Mouse (Mus musculus) fat pad, adult 2 months (tissue): ENCODE measurements around the gene Rpl39.
"Not testable (repeated sequence)": the region's sequence is repeated elsewhere in the genome, so short reads cannot be mapped to it uniquely, and the experiment has no call there.

Experiments used
- DNase-seq: peaks from one replicate; pipeline ENCODE4 v3.0.0-alpha.2; 2011; ENCODE audit warnings: low read depth, low spot score; ENCODE audit errors: extremely low read depth

The Rpl39 gene

DNA sequence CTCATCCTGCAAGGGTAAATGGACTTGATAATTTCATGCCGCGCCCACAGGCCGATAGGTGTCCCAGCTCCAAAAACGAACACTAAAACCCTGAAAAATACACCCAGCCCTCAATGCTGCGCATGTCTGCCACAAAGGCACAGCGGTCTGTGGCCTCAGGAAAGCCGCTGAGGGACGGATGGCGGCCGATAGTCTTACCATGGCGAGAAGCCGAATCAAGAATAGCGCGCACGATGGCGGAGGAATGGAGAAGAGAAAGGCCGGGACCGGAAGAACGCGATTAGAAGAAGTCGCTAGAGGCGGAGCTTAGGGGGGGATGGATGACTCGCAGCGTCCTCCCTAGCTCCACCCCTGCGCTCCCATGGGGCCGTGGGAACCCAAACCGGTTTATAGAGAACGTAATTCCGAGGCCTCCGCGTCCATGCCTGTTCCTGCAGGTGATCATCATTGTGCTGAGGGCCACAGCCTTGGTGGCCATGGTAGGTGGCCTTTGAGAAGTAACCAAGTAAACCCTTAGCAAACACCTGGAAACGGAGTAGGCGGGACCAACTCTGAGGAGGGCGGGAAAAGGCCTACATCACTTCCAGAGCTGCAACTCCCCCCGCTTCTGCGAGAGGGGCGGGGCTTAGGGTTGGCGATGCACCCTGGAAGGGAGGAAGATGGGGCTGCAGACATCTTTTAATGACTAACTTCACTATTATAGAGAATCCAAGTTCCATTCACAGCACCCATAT, at the start of gene Rpl39:
TSS of gene Rpl39 (minus strand) at position 476 of the 734 bp plus-strand sequence.
- peak; percentile 18 for DNase-seq

DNA sequence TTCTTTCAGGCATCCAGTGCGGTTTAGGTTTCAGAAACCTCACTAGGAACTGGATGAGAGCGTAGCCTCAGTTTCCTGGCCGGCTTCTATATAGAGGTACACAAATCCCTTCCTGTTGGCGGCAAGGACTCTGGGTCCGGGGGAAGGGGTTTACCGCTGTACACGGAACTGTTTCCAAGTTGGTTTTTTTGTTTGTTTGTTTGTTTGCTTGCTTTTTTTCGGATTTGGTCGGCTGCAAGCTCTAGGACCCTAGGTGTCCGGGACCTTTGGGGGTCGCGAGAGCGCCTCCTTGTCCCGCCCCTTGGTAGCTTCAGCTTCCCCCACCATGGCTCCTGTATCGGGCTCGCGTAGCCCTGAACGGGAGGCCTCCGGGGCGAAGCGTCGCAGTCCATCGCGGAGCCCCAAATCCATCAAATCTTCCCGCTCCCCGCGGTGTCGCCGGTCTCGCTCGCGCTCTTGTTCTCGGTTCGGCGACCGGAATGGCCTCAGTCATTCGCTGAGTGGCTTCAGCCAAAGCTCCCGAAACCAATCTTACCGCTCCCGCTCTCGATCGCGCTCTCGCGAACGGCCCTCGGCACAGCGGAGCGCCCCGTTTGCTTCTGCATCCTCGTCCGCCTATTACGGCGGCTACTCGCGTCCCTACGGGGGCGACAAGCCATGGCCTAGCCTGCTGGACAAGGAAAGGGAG, 41.6 kb upstream of the Rpl39 start, which contains the start of gene Nkap:
TSS of gene Nkap (plus strand) at position 125 of the 688 bp plus-strand sequence.
- peak; percentile 21 for DNase-seq

DNA sequence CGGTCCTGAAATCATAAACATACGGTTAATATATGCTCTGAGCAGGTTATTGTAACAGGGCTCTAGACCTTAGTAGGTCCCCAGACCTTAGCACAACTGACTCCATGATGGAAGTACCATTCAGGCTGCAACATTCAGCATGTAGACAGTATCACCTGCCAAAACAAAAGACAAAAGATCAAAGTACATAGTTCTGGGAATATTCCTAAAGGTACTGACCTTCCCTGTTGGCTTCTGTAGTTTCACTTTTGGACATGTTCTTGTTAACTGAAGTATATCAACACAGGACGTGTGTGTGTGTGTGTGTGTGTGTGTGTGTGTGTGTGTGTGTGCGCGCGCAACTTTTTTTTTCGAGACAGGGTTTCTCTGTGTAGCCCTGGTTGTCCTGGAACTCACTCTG, 40.3 kb upstream of the Rpl39 start:
- DNase-seq: no peak

DNA sequence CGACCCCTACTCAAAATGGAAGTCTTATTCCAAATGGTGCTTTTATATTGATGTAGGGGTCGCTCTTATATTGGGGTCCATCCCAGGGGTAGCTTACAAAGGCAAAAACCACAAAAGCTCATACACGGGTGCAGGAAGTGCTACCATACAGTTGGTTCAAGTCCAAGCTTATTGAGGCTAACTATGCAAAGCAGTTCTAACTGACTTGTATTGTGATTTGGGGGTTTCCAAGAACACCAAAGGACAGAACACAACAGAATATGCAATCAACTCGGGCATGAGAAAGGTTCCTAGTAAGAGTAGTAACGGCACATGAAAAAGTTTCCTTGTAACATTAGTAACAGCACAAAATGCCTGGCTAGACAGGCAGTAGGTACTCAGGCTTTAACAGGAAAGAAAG, 35.0 kb upstream of the Rpl39 start:
- DNase-seq: no peak

DNA sequence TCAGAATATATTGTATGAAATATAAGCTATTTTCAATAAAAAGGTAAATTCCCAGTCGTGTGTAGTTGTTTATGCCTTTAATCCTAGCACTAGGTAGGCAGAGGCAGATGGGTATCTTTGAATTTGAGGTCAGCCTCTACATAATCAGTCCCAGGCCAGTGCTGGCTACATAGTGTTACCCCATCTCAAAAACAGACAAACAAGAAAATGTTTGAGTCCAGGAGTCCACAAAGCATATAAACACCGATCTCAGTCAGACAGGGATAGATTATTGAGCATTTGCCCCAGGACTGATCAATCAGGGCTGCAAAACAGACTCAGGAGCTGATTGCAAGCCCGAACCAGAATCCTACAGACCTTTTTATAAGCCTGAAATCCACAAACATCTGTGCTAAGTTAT, 34.4 kb upstream of the Rpl39 start:
- no peak for DNase-seq

DNA sequence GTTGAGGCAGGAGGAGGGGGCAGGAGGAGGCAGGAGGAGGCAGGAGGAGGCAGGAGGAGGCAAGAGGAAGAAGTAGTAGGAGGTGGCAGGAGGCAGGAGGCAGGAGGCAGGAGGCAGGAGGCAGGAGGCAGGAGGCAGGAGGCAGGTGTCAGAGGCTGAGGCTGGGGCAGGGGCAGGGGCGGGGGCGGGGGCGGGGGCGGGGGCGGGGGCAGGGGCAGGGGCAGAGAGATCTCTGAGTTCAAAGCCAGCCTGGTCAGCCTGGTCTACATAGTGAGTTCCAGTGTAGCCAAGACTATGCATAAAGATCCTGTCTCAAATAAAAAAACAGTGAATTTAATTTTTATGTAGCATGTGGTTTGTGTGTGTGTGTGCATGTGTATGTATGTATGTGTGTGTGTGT, 31.9 kb upstream of the Rpl39 start:
- no peak for DNase-seq

DNA sequence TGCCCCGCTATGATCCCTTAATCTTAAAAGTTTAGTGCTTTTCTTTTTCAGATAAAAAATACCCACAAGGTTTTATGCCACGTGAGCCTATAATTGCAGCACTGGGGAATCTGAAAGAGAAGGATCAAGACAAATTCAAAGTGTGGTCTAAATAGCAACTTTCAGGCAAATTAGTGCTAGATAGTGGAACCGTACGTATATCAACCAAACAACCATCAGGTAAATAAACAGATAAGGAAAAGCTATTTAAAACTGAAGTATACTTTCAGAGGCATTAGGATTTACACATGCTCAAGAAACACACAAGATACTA, 25.6 kb upstream of the Rpl39 start:
- DNase-seq: no peak

DNA sequence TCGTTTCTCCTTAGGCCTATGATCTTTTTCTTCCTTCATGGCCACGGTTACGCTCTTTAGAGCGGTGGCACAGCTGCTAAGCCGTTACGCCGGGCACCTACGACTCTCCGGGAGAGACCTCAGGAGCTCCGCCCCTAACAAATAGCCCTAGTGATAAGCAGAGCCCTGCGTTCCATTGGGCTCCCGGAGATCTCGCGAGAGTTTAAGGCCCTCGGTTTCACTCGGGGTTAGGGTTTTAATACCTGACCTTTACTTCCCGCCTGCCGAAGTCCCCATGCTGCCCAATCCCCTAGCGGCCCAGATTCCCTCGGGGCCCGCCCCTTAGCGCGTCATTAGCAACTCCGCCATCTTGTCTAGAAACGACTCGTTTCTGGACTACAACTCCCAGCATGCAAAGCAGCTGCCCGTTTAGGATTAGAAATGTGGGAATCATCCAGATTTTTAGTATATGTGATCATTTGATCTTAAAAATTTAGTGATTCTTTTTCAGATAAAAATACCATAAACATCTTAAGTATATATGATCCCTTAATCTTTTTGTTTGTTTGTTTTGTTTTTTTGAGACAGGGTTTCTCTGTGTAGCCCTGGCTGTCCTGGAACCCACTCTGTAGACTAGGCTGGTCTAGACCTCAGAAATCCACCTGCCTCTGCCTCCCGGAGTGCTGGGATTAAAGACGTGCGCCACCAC, 25.1 kb upstream of the Rpl39 start, which contains the start of gene Upf3b:
TSS of gene Upf3b (minus strand) at position 130 of the 688 bp plus-strand sequence.
- DNase-seq: peak; percentile 65

DNA sequence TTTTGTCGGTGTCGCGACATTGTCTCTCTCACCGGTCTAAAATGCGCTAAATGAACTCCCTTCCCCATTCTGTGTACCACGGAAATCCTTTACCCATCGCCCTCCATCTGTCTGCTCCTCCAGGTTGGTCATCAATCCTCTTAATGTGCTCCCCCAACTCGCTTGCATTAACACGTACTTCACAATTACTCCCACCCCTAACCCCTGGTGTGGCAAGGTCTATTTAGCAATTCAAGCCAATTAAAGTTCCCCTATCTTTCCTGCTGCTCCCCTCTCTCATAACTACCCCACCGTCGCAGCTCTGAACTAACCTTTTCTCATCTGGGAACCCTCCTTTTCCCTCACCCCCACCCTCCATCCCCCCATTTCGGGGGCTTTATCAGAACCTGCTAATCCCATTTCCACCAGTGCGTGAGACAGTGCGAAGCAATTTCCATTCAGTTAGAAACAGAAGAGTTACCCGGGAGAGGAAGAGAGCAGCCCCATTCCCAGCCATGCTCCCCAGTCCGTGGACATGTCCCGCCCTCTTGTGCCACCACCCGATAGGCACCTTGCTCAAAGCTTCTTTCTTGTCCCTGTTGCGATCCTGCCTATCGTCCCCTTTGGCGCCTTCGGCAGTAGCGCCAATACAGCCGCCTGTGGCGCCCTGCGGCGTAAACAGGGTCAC, 24.5 kb upstream of the Rpl39 start:
- no peak for DNase-seq

DNA sequence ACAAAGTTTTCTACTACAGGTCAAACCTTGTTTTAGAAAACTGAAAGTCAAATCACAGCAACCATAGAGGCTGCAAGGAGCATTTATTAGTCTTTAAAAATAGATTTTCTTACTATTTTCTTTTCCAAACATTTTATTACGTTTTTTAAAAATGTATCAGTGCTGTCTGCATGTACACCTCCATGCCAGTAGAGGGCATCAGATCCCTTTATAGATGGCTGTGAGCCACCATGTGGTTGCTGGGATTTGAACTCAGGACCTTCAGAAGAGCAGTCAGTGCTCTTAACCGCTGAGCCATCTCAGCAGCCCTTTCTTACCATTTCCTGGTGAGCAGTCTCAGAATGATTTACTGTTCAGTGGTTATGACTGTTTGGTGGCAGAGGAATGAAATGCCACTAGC, 18.6 kb upstream of the Rpl39 start:
- DNase-seq: no peak

DNA sequence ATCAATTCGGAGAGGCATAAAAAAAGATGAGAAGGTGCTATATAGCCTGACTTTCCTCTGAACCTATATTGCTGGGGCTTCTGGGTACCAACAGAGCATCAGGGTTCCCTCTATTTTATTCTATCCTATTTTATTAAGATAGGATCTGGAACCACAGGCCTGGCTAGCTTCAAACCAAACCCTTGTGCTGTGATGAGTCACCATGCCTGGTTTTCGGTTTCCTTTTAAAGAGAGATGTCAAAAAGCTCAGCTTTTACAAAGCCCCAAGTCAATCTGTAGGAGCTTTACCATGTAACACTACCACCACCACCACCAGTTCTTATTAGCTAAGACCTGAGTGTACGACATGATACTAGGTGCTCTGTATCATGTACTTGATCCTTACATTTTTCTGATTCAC, 13.5 kb upstream of the Rpl39 start:
- no peak for DNase-seq

DNA sequence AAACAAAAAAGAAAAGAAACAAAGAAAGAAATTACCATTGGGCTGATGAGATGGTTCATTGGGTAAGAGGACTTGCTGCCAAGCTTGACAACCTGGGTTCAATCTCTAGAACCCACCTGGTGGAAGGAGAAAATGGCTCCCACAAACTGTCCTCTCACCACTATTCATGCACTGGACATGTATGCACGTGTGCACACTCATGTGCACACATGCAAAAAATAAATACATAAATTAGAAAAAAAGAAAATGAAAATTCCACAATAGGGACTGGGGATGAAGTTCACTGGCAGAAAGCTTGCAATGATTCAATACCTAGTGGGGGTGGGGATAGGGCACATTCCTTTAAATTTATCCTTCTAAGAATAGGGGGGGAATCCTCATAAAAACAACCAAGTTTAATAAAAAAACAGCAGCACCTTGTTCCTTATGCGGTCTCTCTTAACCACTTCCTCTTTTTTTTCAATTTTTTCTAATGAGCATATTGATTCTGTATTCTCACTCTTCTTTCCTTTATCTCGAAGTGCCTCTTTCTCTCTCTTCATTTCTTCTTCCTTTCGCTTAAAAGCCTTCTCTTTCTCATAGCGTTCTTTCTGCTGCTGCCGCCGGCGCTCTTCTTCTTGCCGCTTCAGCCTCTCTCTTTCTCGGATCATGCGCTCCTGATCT, 10.0 kb upstream of the Rpl39 start:
- DNase-seq: no peak

DNA sequence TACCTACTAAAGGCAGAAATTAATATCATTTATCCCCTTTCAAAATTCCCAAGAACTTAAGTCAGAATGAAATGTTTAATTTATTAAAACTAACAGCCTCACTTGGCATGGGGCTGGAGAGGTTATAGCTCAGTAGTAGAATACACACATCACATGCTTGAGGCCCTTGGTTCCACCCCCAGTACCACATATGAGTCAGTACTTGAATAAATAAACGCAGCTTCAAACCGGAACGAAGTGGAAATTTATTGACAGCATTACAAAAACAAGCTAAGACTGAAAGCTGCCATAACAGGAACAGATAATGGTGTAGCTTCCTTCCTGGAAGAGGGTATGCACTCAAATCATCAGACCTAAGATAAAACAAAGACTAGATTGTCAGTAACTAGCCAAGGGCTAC, 6.3 kb upstream of the Rpl39 start:
- DNase-seq: no peak

DNA sequence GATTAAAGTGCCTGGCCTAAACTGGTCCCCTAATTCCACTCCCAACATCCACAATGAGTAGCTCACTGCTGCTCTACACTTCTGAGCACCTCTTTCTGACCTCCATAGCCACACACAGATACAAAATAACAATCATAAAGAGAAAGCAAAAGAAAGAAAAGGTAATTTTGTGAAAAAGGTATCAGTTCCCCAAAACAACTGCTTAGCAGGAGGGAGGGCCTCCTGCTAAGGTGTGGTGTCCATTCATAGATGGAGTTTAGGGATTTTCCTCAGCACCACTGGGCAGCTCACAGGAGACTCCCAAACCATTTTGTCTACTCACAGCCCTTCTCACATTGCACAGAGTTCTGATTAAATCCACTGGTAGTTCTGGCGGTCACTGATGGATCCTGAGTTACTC, 3.6 kb upstream of the Rpl39 start:
- no peak for DNase-seq

DNA sequence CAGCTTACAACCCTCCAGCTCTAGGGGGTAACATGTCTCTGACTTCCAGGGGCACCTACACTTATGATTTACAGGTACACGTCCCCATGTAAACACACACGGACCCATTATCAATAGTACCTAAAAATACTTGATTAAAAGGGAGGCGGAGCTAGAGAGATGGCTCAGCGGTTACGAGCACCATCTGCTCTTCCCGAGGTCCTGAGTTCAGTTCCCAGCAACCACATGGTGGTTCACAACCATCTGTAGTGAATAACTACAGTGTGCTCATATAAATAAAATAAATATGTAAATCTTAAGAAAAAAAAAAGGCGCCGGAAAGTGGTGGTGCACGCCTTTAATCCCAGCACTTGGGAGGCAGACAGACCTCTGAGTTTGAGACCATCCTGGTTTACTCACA, 463 bp upstream of the Rpl39 start:
- no peak for DNase-seq

DNA sequence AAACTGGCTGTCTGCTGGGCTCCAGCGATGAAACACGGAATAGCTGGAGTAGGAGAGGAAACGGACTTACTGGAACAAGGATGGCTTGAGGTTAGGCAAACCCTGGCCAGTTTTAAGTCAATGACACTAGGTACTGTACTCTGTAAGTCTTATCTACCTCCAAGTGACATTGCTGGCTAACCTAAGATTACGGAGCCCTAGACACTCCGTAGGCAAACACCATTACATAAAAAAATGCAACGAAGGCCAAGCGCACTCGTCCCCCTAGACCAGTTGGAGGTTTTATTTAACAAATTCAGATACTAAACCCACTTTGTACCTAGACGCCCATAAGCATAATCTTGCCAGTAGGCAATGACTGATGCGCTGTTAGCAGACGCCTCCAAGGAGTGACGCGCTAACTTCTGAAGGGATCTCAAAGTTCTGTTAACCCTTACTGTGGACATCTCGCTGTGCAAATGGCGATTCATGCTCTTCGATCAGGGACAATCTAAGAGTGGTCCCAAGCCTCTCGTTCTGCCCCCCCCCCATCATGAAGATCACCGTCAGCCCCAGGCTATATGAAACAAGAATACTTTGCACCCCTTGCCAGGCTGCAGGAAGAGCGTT, 780 bp downstream of the Rpl39 start:
- no peak for DNase-seq

DNA sequence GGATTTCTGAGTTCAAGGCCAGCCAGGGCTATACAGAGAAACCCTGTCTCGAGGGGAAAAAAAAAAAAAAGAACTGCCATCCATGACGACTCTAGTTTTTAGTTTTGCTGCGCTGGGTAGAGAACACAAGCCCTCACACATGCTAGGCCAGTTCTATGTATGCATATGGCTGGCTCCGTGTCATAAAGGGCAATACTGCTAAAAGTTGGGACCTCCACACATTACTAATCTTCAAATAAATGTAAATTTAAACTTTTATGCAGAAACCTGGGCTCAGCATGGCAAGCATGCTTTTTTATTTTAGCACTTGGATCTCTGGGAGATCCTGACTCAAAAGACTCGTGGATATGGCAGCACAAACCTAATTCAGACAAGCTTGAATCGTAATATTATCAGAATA, 4.0 kb downstream of the Rpl39 start:
- no peak for DNase-seq

DNA sequence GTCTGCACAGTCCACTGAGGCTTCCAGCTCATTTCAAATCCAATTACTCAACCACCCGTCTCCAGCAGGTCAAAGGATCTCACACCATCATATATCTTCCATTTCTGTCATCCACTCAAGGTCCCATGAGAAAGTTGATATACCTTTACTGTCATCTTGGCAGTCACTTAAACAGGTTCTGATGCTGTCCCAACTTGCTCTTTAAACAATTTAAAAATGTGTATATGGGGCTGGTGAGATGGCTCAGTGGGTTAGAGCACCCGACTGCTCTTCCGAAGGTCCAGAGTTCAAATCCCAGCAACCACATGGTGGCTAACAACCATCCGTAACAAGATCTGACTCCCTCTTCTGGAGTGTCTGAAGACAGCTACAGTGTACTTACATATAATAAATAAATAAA, 4.9 kb downstream of the Rpl39 start:
- not testable (repeated sequence) for DNase-seq

DNA sequence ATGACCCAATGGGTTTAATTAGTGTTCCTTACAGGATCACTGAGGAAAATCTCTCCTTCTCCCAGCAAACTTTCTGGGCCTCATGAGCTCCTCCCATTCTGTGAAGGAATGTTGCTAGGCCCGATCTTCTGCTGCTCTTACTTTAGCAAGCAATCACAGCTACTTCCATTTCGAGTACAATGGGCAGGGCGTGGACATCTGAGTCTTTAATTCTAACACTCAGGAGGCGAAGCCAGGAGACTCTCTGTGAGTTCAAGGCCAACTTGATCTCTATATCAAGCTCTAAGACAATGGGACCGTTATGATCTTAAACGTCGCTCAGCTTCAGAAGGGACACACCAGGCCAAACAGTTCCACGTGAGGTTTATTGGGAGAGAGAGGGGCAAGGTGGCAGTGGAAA, 8.6 kb downstream of the Rpl39 start:
- DNase-seq: no peak

DNA sequence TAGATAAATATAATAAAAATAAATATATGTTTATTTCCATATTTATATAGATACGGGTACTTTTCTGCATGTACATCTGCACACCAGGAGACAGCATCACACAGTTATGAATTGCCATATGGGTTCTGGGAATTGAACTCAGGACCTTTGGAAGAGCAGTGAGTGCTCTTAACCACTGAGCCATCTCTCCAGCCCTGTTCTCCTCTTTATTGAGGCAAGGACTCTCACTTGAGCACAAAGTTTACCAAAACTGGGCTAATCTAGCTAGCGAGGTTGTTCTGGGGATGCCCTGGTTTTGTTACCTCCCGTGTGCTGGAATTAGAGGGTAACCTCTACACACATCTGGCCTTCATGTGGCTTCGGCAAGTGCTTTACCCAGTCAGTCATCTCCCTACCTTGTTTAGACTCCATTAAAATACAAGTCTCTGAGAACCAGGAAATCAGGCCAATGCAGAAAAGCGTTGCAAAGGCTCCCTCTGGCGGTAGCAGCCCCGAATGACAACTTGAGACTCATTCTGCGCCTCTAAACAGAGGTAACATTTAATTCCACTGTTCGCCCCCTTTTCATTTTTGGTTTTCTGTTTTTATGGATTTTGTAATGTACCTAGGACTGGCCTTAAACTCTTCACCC, 10.8 kb downstream of the Rpl39 start:
- DNase-seq: no peak
